Mouse (Mus musculus) heart, embryonic 15.5 days (tissue): ENCODE data around the gene Vmn1r220. TPM values are rescaled to one million over a fixed set of nuclear protein-coding genes. Genes with fewer than 3 reads are reported as not detected.
"Not testable (repeated sequence)": the region's sequence is repeated elsewhere in the genome, so short reads cannot be mapped to it uniquely, and the experiment has no call there.

ENCODE experiments used
- ATAC-seq: fragments of 200-750 bp; cut with Nextera tagmentation; replicated peaks from 2 replicates; pipeline ENCODE4 v1.8.0; 2017; ENCODE audit warnings: low read depth, moderate TSS enrichment; ENCODE audit not compliant: insufficient number of reproducible peaks, insufficient read depth, low FRiP score
- H3K27ac ChIP-seq: fragments of 300-500 bp; sonication (generic); 2 replicates; pipeline ENCODE4 v1.5.1; 2015; ENCODE audit warnings: mild to moderate bottlenecking, inconsistent platforms
- H3K27me3 ChIP-seq: fragments of 300-500 bp; sonication (generic); 2 replicates; pipeline ENCODE4 v1.6.1; 2015; ENCODE audit warnings: inconsistent platforms
- H3K36me3 ChIP-seq: fragments of 300-500 bp; sonication (generic); 2 replicates; pipeline ENCODE4 v1.6.1; 2015; ENCODE audit warnings: mild to moderate bottlenecking, inconsistent platforms
- H3K4me1 ChIP-seq: fragments of 300-500 bp; sonication (generic); replicated peaks from 2 replicates; pipeline ENCODE4 v1.6.1; 2015; ENCODE audit warnings: inconsistent platforms
- H3K4me2 ChIP-seq: fragments of 300-500 bp; sonication (generic); 2 replicates; pipeline ENCODE4 v1.6.1; 2015; ENCODE audit warnings: inconsistent platforms, mild to moderate bottlenecking, moderate library complexity
- H3K4me3 ChIP-seq: fragments of 300-500 bp; sonication (generic); 2 replicates; pipeline ENCODE4 v1.5.1; 2015; ENCODE audit warnings: mild to moderate bottlenecking, inconsistent platforms
- H3K9ac ChIP-seq: fragments of 300-500 bp; sonication (generic); 2 replicates; pipeline ENCODE4 v1.6.1; 2015; ENCODE audit warnings: mild to moderate bottlenecking, inconsistent platforms
- H3K9me3 ChIP-seq: fragments of 300-500 bp; sonication (generic); replicated peaks from 2 replicates; pipeline ENCODE4 v1.6.1; 2016; ENCODE audit warnings: inconsistent platforms
- WGBS: fragments of 180-500 bp; shearing (Covaris S2); methylation state at CpG from one replicate; pipeline ENCODE4 v1.1.7; 2015; ENCODE audit warnings: mixed read lengths; 5-methylcytosine and 5-hydroxymethylcytosine counted together
- polyA plus RNA-seq: library from polyadenylated mRNA; unstranded; fragments of >200 nt; fragmentation: Nextera tagmentation; extraction: Ambion mirVana; gene quantifications from 2 replicates; pipeline ENCODE4 v1.2.1, GENCODE M21; 2015

Vmn1r220 gene
- polyA plus RNA-seq, result not detected in 2 replicates

- Histone ChIP-seq H3K27me3 (no peaks in the 10 kb centered on the region), H3K9me3 (no peaks in the 10 kb centered on the region), H3K4me2 (no peak within 1 kb of the TSS), H3K9ac (no peak within 1 kb of the TSS), H3K27ac (no peak within 1 kb of the TSS), H3K4me1 (no peaks in the 10 kb centered on the region), H3K36me3 (no peaks in the 10 kb centered on the region), H3K4me3 (no peak within 1 kb of the TSS)
- 70% methylated on average over 2 of the region's 2 CpGs for WGBS
- no peak for ATAC-seq
Measured at GRCm38 (mm10) chr13:23187875-23188274, at the start of gene Vmn1r220. Gene Vmn1r220, minus strand, starts transcription at chr13:23187975.

- not testable (repeated sequence) for H3K4me1 ChIP-seq, H3K27ac ChIP-seq, H3K27me3 ChIP-seq, H3K9me3 ChIP-seq, H3K9ac ChIP-seq, H3K4me2 ChIP-seq, ATAC-seq, H3K4me3 ChIP-seq, H3K36me3 ChIP-seq
Measured at GRCm38 (mm10) chr13:23235847-23236246, 48.1 kb upstream of the Vmn1r220 start, which contains the start of gene Vmn1r222. Gene Vmn1r222, minus strand, starts transcription at chr13:23235947.

- H3K36me3 ChIP-seq, H3K4me2 ChIP-seq, H3K9me3 ChIP-seq, H3K27me3 ChIP-seq, H3K4me1 ChIP-seq, ATAC-seq, H3K4me3 ChIP-seq, H3K27ac ChIP-seq, H3K9ac ChIP-seq: not testable (repeated sequence)
- 70% methylated on average over 2 of the region's 2 CpGs for WGBS
Measured at GRCm38 (mm10) chr13:23213827-23214226, 26.1 kb upstream of the Vmn1r220 start, which contains the start of gene Vmn1r221. Gene Vmn1r221, plus strand, starts transcription at chr13:23214127.

GRCm38 (mm10) chr13:23203885-23204284 lies 16.1 kb upstream of the Vmn1r220 start:
- H3K4me3 ChIP-seq, H3K4me1 ChIP-seq, H3K4me2 ChIP-seq, H3K9ac ChIP-seq, H3K27ac ChIP-seq, H3K27me3 ChIP-seq, H3K36me3 ChIP-seq, ATAC-seq, H3K9me3 ChIP-seq: not testable (repeated sequence)
- WGBS, result 55% methylated on average over 1 of the region's 1 CpGs

GRCm38 (mm10) chr13:23166471-23166870 lies 21.3 kb downstream of the Vmn1r220 start:
- H3K36me3 ChIP-seq, H3K27me3 ChIP-seq, H3K4me3 ChIP-seq, ATAC-seq, H3K9me3 ChIP-seq, H3K9ac ChIP-seq, H3K4me1 ChIP-seq, H3K4me2 ChIP-seq, H3K27ac ChIP-seq: not testable (repeated sequence)
- 78% methylated on average over 4 of the region's 4 CpGs for WGBS

- Histone ChIP-seq H3K4me1 (peaks cover 4% of the 10 kb centered on the region), H3K27ac (no peak within 1 kb of the TSS), H3K27me3 (no peaks in the 10 kb centered on the region), H3K9ac (no peak within 1 kb of the TSS), H3K9me3 (no peaks in the 10 kb centered on the region), H3K4me3 (no peak within 1 kb of the TSS), H3K36me3 (no peaks in the 10 kb centered on the region), H3K4me2 (no peak within 1 kb of the TSS)
- ATAC-seq, result no peak
- 51% methylated on average over 4 of the region's 4 CpGs for WGBS
Measured at GRCm38 (mm10) chr13:23159012-23159411, 28.8 kb downstream of the Vmn1r220 start, which contains the start of gene Vmn1r219. Gene Vmn1r219, plus strand, starts transcription at chr13:23159312.

- no peak overlapping the region for H3K27ac ChIP-seq
- no peak overlapping the region for H3K4me2 ChIP-seq
- H3K9ac ChIP-seq, result no peak overlapping the region
- ATAC-seq, result no peak
- 41% methylated on average over 3 of the region's 3 CpGs for WGBS
- H3K36me3 ChIP-seq, result no peaks in the 10 kb centered on the region
- H3K4me3 ChIP-seq, result no peak overlapping the region
- H3K4me1 ChIP-seq, result peaks cover 4% of the 10 kb centered on the region
- no peaks in the 10 kb centered on the region for H3K27me3 ChIP-seq
- no peaks in the 10 kb centered on the region for H3K9me3 ChIP-seq
Measured at GRCm38 (mm10) chr13:23157848-23158247, 29.9 kb downstream of the Vmn1r220 start.

- ATAC-seq, result no peak
- Histone ChIP-seq H3K4me2 (no peak overlapping the region), H3K4me1 (no peaks in the 10 kb centered on the region), H3K9ac (no peak overlapping the region), H3K36me3 (no peaks in the 10 kb centered on the region), H3K4me3 (no peak overlapping the region), H3K27ac (no peak overlapping the region), H3K9me3 (no peaks in the 10 kb centered on the region), H3K27me3 (no peaks in the 10 kb centered on the region)
- WGBS, result 79% methylated on average over 2 of the region's 2 CpGs
Measured at GRCm38 (mm10) chr13:23138880-23139279, 48.9 kb downstream of the Vmn1r220 start.

GRCm38 (mm10) chr13:23133501-23133900 lies 54.3 kb downstream of the Vmn1r220 start:
- WGBS, result 53% methylated on average over 1 of the region's 1 CpGs
- no peak overlapping the region for H3K4me3 ChIP-seq
- no peaks in the 10 kb centered on the region for H3K4me1 ChIP-seq
- no peaks in the 10 kb centered on the region for H3K27me3 ChIP-seq
- H3K27ac ChIP-seq, result no peak overlapping the region
- no peak for ATAC-seq
- no peaks in the 10 kb centered on the region for H3K9me3 ChIP-seq
- H3K36me3 ChIP-seq, result no peaks in the 10 kb centered on the region
- no peak overlapping the region for H3K9ac ChIP-seq
- H3K4me2 ChIP-seq, result no peak overlapping the region

GRCm38 (mm10) chr13:23133099-23133498 lies 54.7 kb downstream of the Vmn1r220 start, which contains the start of gene Vmn1r218:
Gene Vmn1r218, plus strand, starts transcription at chr13:23133155.
- no peak for ATAC-seq
- Histone ChIP-seq H3K4me3 (no peak within 1 kb of the TSS), H3K36me3 (no peaks in the 10 kb centered on the region), H3K27me3 (no peaks in the 10 kb centered on the region), H3K9ac (no peak within 1 kb of the TSS), H3K27ac (no peak within 1 kb of the TSS), H3K4me1 (no peaks in the 10 kb centered on the region), H3K9me3 (no peaks in the 10 kb centered on the region), H3K4me2 (no peak within 1 kb of the TSS)
- WGBS, result 63% methylated on average over 3 of the region's 3 CpGs
